Mouse (Mus musculus) embryonic fibroblast, embryonic 13.5 days (primary cell): ENCODE measurements around the gene Slc22a17. TPM values are rescaled to one million over a fixed set of nuclear protein-coding genes. Genes with fewer than 3 reads are reported as not detected.

Source experiments
- H3K27ac ChIP-seq: 2 replicates; pipeline ENCODE4 v1.5.1; 2012; ENCODE audit warnings: low read length, control low read depth, inconsistent platforms; ENCODE audit not compliant: insufficient read depth
- H3K4me1 ChIP-seq: 2 replicates; pipeline ENCODE4 v1.6.1; 2011; ENCODE audit warnings: low read length; ENCODE audit not compliant: control insufficient read depth, insufficient read depth
- H3K4me3 ChIP-seq: 2 replicates; pipeline ENCODE4 v1.5.1; 2011; ENCODE audit warnings: mild to moderate bottlenecking, control low read depth, low read length; ENCODE audit not compliant: insufficient read depth
- CTCF ChIP-seq: IDR thresholded peaks from 2 replicates; pipeline ENCODE4 v1.5.1; 2011; ENCODE audit warnings: mild to moderate bottlenecking, control low read depth, low read length, moderate library complexity, borderline replicate concordance; ENCODE audit not compliant: insufficient read depth
- POLR2A ChIP-seq: IDR thresholded peaks from 2 replicates; pipeline ENCODE4 v1.6.1; 2011; ENCODE audit warnings: low read depth, mild to moderate bottlenecking, control low read depth, low read length, moderate library complexity
- polyA plus RNA-seq: library from polyadenylated mRNA; stranded (reverse); fragments of >200 nt; gene quantifications from 2 replicates; pipeline ENCODE4 v1.2.4, GENCODE M21; 2011; ENCODE audit warnings: low read depth; ENCODE audit not compliant: missing spikeins, insufficient read length

Gene Slc22a17
- polyA plus RNA-seq, 1 experiment, result 20.9 TPM

DNA sequence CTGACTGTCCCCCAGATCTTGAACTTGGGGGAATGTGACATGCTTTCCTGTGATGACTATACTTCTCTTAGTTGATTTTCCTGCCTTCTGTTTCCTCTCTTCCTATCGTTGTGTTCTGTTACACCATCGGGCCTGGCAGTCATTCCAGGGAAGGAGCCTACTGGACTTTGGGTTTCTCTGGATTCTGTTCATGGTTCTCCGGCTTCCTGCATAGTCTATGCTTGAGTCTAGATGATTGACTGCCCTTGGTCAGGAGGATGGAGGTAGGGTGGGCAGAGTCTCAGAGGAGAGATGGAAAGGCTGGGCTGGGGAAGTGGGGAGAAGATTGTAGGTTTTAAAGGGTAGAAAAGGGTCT, 27.2 kb upstream of the Slc22a17 start:
- no peak for TF ChIP-seq CTCF
- TF ChIP-seq POLR2A, result no peak
- Histone ChIP-seq H3K27ac (no peak overlapping the region), H3K4me3 (no peak overlapping the region), H3K4me1 (no peaks in the 10 kb centered on the region)

DNA sequence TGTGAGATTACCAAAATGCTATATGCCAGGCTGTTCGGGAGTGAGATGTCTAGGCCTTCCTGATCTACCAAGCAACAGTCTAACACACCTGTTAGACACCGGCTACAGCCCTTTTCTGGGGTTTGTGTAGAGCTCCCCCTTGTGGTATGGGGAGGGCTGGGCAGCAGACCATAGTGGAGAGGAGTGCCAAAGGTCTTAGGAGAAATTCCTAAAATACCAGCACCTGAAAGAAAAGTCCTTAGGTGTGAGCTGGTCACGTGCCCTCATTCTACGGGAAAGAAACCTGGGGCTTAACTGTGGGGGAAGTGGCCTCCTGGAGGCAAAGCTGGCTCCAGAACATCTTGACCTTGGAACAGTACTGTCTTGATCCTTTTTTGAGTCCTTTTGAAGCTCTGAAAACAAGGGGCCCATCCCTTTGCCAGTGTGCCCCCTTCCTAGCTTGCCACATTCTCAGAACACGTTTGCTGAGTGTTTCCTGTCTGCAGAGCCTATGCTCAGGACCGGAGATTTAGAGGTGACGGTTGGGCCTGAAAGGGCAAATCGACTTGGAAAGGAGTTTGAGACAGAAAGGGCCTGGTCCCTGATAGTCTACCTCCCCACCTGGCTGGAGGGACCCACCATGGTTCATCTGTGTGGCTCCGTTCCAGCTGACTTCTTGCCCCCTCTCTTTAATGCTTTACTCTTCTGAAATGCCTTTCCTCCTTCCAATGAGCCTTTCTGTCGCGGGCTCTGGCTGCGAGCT, 26.7 kb upstream of the Slc22a17 start:
- TF ChIP-seq CTCF (peak; percentile 46; the same call in 1 of the 2 replicates), POLR2A (no peak)
- no peak overlapping the region for H3K4me3 ChIP-seq
- H3K27ac ChIP-seq, result no peak overlapping the region
- no peaks in the 10 kb centered on the region for H3K4me1 ChIP-seq

DNA sequence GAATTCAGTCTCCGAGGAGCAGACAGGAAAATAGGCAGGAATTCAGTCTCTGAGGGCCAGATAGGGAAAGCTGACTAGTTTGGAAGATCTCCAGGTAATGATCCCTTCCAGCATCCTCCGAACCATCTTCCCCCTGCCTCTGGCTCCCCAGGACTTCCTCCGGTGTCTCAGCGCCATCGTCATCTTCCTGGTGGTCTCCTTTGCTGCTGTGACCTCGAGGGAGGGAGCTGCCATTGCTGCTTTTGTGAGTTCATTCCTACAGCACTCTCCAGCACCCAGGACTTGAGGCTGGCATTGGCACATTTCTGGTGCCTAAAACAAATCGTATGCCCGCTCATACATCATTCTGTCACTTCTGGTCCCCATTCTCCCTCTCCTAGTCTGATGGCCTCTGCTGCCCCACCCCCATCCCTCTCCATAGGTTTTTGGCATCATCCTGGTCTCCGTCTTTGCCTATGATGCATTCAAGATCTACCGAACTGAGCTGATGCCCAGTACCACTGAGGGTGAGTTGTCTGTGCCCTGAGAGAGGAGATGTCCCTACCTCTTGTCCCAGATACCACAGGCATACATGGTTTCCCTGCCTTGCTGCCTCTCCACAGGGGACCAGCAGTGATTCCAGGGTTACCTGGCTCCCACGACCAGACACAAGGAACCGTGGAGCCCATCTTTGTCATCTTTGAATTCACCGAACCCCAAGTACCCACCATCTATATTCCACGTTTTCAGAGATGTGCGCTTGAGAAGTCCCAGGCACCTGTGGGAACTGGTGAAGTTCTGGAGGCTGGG, 25.7 kb upstream of the Slc22a17 start:
- H3K4me3 ChIP-seq, result no peak overlapping the region
- H3K4me1 ChIP-seq, result no peaks in the 10 kb centered on the region
- H3K27ac ChIP-seq, result no peak overlapping the region
- no peak for TF ChIP-seq CTCF
- no peak for TF ChIP-seq POLR2A

DNA sequence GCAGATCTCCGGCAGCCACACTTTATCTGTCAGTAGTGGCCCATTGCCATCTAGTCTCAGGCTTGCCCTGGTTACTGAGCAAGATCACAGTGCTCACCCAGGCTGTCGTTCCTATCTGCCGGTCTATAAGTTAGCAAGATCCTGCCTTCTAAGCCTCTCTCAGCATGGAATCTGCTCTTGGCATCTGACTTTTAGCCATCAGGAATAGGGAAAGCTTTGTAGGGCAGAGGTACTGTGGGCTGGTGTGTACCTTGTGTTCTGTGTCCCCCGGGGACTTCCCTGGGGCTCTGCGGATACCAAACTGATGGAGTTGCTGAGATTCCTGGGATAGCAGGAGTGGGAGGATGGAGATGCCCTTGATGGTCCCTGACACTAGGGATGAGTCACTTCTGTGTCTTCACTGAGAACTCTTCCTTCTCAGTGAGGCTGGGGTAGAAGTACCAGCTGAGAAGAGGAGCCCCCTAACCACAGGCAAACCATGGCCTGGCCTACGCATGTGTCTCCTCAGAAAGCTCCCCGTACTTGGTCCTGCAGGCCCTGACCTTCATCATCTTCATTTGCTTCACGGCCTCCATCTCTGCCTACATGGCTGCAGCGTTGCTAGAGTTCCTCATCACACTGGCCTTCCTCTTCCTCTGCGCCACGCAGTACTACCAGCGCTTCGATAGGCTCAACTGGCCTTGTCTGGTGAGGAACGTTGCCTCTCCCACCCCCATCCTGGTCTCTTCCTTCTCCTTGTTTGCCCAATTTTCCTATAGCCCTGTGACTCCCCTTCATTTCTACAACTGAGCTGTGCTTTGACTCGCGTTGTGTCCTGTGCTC, 24.6 kb upstream of the Slc22a17 start:
- TF ChIP-seq POLR2A, result no peak
- no peak for TF ChIP-seq CTCF
- no peak overlapping the region for H3K27ac ChIP-seq
- no peak overlapping the region for H3K4me3 ChIP-seq
- H3K4me1 ChIP-seq, result no peaks in the 10 kb centered on the region

DNA sequence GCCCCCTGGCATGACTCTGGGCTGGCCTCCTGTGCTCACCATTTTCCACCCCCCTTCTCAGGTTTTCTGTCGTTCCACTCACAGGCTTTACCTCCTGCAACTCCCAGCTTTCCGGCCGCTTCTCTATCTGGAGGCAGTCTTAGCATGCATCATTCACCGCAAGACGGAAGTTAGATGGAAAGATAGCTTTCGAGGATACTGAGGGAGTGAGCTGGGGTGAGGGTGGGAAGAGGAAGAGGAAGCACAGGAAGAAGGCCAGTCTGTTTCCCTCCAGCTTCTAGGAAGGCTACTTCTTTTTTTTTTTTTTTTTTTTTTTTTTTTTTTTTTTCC, 23.9 kb upstream of the Slc22a17 start:
- Histone ChIP-seq H3K27ac (no peak overlapping the region), H3K4me3 (no peak overlapping the region), H3K4me1 (no peaks in the 10 kb centered on the region)
- no peak for TF ChIP-seq POLR2A
- no peak for TF ChIP-seq CTCF

- H3K27ac ChIP-seq, result no peak within 1 kb of the TSS
- H3K4me1 ChIP-seq, result no peaks in the 10 kb centered on the region
- H3K4me3 ChIP-seq, result no peak within 1 kb of the TSS
- TF ChIP-seq CTCF, result no peak
- no peak for TF ChIP-seq POLR2A
These were observed 23.2 kb upstream of the Slc22a17 start, which contains the start of gene Cmtm5 for GRCm38 (mm10) chr14:54935904-54936830. Cmtm5 (plus strand) TSS chr14:54936261.

DNA sequence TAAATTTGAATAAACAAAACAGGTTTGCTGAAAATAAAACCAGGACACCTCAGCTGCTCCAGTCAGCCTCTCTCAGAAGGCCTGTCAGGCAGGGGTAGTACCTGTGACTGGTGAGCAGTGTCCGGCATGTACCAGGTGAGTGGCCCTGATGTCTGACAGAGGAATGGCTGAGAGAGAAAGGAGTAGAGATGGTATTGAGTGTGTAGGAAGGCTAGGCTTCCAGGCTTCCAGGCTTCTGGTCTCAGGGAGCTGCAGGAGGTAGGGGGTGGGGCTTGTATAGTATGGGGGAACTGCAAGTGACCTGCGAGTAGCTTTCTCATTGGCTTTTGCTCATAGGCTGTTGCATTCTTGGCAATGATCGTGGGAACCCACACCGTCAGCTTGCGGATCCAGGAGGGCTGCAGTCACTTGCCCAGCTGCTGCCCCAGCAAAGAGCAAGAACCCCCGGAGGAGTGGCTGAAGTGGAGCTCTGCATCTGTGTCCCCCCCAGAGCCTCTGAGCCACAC, 19.8 kb upstream of the Slc22a17 start, which contains the start of gene Il25:
Il25 (plus strand) TSS at position 51 of the 506 bp plus-strand sequence.
- H3K4me1 ChIP-seq, result peaks cover 6% of the 10 kb centered on the region; the same call in 1 of the 2 replicates
- no peak within 1 kb of the TSS for H3K4me3 ChIP-seq
- no peak within 1 kb of the TSS for H3K27ac ChIP-seq
- TF ChIP-seq POLR2A, result no peak
- TF ChIP-seq CTCF, result no peak

GRCm38 (mm10) chr14:54930431-54930830, 17.5 kb upstream of the Slc22a17 start:
- TF ChIP-seq POLR2A, result no peak
- no peak for TF ChIP-seq CTCF
- no peak overlapping the region for H3K4me3 ChIP-seq
- H3K4me1 ChIP-seq, result peaks cover 6% of the 10 kb centered on the region; the same call in 1 of the 2 replicates
- peak overlapping the region; percentile 50; the same call in 1 of the 2 replicates for H3K27ac ChIP-seq

DNA sequence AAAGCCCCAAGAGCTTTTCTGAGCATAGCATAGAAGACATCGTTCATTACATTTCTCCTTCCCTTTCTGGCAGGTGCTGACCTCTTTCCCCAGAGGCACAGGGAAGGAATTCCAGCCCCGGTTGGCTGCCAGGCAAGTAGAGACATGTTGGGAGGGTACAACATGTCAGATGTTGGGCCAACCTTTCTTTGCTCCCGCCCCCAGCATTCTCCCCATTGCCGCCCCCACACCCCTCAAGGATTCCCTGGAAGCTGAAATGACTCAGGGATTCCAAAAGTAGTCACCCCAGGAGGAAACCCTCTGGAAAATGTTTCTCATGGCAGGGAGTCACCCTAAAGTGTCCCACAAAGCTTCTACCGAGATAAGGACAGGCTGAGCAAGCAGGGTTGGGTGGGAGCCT, 16.9 kb upstream of the Slc22a17 start:
- H3K27ac ChIP-seq, result peak overlapping the region; percentile 50; the same call in 1 of the 2 replicates
- H3K4me1 ChIP-seq, result peaks cover 6% of the 10 kb centered on the region; the same call in 1 of the 2 replicates
- TF ChIP-seq CTCF, result no peak
- no peak for TF ChIP-seq POLR2A
- H3K4me3 ChIP-seq, result no peak overlapping the region
